Mouse (Mus musculus) neutrophil, adult 5-6 weeks (primary cell): ENCODE measurements around the gene Krcc1. TPM values are rescaled to one million over a fixed set of nuclear protein-coding genes. Genes with fewer than 3 reads are reported as not detected.
"Not testable (repeated sequence)": the region's sequence is repeated elsewhere in the genome, so short reads cannot be mapped to it uniquely, and the experiment has no call there.

Experiments
- ATAC-seq: fragments of 151-379, 151-347 bp; 2 replicates; pipeline ENCODE4 v1.8.0; 2017; ENCODE audit warnings: mild to moderate bottlenecking, moderate TSS enrichment; ENCODE audit not compliant: insufficient number of reproducible peaks, poor library complexity, low FRiP score, severe bottlenecking; ENCODE audit errors: extremely low read depth
- total RNA-seq: library from RNA; stranded (forward); fragments of 200-1000 nt; gene quantifications from 2 replicates; pipeline ENCODE4 v1.2.3, GENCODE M21; 2017

Krcc1 gene
- total RNA-seq, 1 experiment from 2014 or later = 102 TPM

DNA sequence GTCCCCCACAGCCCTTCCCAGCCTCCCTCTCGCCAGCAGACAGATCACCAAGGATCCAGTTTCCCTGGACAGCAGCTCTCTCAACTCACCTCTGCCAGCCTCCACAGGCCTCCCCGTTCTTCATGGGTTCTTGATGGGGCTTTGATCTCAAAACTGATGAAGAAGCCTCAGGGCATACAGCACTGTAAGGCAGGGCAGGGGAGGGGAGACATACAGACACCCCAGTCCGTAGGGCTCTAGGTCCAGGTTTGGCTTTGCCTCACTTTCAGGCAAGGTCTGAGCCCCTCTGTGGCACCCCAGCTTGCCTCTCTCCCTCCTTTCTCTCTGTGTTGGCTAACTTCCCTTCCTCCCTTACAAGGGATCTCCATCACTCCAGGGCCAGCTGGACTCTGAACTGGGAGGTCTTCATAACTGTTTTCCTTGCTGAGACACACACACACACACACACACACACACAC is 50.4 kb downstream of the Krcc1 start, which contains the start of gene Smyd1:
TSS of gene Smyd1 (minus strand) at position 408 of the 458 bp plus-strand sequence.
- ATAC-seq = no peak

DNA sequence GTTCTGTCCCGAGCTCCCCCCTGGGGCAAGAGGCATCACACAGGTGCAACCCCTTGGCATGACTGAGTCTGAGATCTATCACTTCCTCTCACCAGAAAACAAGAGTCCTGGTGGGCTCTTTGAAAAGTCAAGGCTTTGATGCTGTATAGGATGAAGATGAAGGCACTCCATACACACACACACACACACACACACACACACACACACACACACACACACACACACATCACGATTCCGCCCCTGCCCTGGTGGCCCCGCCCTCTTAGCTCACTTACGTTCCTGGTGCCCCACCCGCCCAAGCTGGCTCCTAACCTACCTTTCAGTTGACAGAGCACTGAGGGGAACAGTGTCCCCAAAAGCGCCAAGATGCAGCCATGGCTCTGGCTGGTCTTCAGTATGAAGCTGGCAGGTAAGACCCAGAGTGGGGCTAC is 51.0 kb downstream of the Krcc1 start, which contains the start of gene Cd8b1:
TSS of gene Cd8b1 (plus strand) at position 298 of the 431 bp plus-strand sequence.
- ATAC-seq = peak; percentile 32; the same call in 1 of the 2 replicates

DNA sequence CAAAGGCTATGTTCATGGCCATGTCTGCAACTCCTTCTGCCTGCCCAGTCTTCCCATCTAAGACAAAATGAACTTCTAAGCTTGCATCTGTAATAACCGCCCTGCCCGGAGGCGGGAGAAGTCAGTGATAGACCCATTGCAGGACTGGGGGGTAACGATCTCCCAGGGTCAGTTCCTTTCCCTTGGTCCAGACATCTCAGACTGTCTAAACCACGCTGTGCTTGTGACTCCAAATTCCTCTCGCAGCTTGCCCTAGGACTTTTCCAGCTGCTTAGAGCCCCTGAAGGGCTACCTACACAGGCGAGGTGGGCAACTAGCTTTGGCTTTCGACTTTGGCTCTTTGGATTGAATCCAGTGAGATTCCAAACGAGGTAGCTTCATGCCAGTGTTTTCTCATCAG is 53.3 kb downstream of the Krcc1 start:
- ATAC-seq = no peak

DNA sequence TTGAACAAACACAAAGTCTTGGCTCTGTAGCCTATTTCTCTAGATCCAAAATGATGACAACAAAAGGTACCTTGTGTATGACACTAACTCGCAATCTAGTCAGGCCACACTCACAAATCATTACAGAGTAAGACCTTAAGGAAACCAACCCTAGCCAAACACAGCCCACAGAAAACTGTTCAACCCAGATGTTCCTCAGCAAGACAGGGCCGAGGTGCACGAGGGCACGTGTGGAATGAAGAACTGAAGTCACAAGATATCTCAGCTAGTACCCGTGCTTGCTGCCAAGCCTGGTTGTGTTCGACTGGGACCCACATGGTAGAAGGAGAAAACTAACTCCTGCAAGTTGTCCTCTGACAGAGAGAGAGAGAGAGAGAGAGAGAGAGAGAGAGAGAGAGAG is 58.4 kb downstream of the Krcc1 start:
- no peak for ATAC-seq

DNA sequence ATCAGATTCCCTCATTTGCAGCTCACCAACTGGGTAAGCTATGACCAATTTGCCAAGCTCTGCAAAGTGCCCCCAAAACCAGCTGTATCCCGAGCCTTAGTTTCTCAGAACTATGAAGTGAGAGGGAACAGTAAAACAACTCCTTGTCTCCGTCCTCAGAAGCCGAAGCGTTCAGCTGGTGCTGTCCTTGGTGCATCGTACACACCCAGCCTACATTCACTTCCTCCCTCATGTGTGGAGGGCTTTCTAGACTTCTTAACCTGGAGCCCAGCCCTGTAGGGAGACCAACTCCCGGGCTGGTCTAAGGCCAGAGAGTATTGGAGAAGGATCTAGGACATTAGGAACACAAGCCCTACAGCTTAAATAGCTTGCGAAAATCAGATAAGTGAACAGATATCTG is 59.0 kb downstream of the Krcc1 start:
- no peak for ATAC-seq

DNA sequence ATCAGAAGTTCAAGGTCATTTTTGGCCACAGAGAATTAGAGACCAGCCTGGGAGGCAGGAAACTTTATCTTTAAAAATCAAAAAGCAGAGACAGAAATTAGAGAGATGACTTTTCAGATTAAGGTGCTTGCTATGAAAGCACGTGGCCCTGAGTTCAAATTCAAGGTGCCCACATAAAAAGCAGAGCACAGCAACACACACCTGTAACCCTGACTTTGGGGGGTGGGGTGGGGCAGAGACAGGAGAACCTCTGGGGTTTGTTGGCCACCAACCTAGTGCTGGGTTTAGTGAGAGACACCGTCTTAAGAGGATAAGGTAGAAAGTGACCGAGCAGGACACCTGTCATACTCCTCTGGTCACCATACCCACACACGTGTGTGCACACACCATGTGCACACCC is 60.0 kb downstream of the Krcc1 start:
- not testable (repeated sequence) for ATAC-seq

DNA sequence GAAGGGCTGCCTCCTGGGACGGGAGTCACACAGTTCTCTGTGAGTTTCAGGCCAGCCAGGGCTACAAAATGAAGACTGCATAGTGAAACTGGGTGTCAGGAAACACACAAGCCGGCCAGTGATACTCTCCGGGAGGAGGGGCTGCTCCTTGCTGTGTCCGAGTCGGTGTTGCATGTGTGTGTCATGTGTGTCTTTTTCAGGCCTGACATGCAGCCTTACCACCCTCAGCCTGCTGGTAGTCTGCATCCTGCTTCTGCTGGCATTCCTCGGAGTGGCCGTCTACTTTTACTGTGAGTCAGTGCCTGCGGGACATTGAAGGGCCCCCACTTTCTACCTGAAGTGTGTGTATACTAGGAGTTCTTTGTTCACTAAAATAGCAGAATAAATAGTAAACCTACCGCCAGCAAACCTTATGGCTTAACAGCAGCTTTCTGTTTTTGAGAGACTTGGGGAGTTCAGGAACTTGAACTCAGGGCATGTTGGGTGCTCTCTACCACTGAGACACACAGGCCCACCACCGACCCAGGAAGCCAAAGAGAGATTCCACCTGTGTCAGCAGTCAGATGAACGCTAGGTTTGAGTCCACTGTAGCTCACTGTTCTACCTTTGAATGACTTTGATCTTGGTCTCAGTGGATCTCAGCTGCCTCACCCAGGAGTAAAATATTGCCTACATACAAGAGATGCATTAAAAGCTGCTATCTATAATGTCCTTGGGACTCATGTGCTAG is 60.9 kb downstream of the Krcc1 start:
- no peak for ATAC-seq

DNA sequence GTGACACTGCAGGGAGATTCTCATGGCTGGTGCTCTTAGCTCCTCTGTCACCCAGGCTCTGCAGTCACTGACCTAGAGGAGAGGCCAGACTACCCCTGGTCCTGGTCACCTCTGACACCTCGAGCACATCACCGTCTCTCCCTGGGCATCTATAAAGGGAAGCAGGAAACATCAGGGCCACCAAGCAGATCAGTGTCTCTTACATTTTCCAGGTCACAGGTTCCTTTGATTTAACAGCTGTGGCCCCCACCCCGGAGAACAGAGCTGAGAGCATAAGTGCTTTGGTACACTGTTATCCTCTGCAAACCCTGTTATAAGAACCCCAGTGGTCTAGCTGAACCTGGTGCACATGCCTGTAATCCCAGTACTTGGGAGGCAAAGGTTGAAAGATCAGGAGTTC is 61.6 kb downstream of the Krcc1 start:
- no peak for ATAC-seq

DNA sequence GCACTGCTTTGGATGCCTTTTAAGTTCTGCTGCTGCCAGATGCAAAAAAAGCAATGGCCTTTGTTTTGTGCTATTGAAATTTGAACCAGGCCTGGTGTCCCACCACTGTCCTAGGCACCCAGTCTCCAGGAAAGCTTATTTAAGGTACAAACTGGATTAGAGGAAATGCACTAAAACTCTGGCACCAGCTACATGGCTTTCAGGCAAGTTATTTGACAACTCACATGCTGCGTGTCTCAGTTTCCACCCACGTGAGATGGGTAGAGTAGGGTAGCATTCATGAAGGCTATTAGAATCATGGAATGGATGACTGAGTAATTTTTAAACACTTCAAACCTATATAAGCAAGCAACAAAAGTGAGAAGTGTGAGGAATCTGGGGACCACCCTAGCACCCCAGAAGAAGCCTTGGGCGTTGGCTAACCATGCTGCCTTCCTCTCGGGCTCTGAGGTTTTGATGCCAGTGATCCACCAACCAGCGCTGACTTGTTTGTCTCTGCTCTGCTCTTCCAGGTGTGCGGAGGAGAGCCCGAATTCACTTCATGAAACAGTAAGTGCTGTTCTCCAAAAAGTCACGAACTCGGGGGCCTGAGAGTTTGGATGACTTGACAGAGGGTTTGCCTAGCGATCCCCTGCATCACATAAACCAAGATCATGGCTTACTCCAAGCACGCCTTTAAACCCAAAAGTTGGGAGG is 62.2 kb downstream of the Krcc1 start:
- ATAC-seq = no peak

Other genes with a start within 250 kb of the Krcc1 start
- gene Thnsl2, start 127.2 kb upstream of the Krcc1 start, total RNA-seq = not detected in 2 replicates
- not detected in 2 replicates for gene Fabp1, start 71.8 kb upstream of the Krcc1 start, total RNA-seq
- not detected in 2 replicates for gene Smyd1, start 50.6 kb downstream of the Krcc1 start, total RNA-seq
- gene Cd8b1, start 51.1 kb downstream of the Krcc1 start, total RNA-seq = 47.8 and 56.0 TPM in 2 replicates
- 27.7 and 34.7 TPM in 2 replicates for gene Cd8a, start 101.8 kb downstream of the Krcc1 start, total RNA-seq
- 65.2 and 81.4 TPM in 2 replicates for gene Rmnd5a, start 169.0 kb downstream of the Krcc1 start, total RNA-seq
- gene Rnf103, start 222.2 kb downstream of the Krcc1 start, total RNA-seq = 40.3 and 41.3 TPM in 2 replicates